Mouse (Mus musculus) mouse trophoblast stem cell (cell line): ENCODE data around the gene Map3k10.

ENCODE experiments used
- in situ Hi-C, 2 experiments: fragments of 300-500 bp; cut with MseI, MboI; formaldehyde crosslinking; loops; 2 replicates in 1 of 2; 3 replicates in 1 of 2; pipeline ENCODE4 v1.15.1; 2025

Map3k10 gene

GRCm38 (mm10) chr7:27609285-27609684 is 65.1 kb downstream of the Map3k10 start:
- in situ Hi-C loops, result no loop called here

DNA sequence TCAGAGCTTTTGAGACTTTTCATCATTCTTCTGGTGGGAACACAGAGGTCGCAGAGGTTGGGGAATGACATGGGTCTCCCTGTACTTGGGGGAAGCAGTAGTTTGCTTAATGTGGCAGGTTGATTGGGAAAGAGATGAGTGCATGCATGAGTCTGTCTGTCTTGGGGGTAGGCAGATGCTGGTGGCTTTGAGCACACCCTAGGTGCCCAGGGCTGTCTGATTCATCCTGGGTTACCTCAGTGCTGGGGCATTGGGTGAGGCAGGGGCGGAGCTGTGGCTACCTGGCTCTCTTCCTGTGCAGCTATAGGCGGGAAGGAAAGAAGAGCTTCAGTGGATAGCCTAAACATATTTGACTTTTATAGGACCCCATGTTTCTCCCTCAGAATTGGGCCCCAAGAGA is 66.3 kb downstream of the Map3k10 start:
- in situ Hi-C loops, result no loop called here

GRCm38 (mm10) chr7:27607580-27607979 is 66.8 kb downstream of the Map3k10 start:
- in situ Hi-C loops, result no loop called here

DNA sequence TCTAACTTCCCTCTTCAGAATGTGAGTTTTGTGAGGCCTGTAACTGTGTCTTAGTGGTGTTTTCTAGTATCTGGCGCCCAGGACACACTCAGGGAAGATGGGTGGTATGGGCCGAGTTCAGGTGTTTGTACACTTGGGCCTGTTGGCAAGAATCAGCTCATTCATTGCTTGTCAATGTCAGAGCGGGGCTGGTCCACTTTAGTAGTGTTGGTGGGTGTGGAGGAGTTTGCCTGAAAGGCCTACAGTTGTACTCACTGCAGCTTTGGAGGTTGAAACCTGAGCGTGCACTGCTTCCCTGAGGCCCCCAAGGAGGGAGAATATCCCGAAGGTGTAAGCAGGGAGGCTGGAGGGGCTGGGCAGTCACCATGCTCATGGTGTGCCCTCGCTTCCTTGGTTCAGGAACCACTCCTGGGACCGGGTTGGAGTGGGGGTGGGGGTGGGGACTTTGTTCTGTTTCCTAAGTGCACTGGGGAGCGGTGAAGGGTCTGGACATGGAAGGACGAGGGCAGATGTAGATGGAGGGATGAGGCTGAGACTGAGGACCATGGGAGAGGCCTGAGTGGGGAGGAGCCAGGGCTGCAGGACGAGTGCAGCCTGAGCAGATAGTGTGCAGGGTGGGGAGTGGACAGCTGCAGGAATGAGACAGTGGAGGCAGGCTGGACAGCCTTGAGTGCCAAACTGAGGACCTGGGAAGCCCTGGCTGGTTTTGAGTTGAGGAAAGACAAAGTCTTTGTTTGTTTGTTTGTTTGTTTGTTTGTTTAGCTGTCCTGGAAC is 67.7 kb downstream of the Map3k10 start:
- in situ Hi-C loops, result no loop called here
